16 mouse cellular contexts compared by ENCODE assay signal in genomic region chr1:117354624-117355023, GRCm38 (mm10).
A peak's percentile ranks its signal among the peaks of the same experiment; 100 is the strongest.
DNase-seq lines count a peak whose midpoint lies in the region.
"Had no signal": no experiment of that assay in that cellular context is flagged by ENCODE, and none has a peak within 500 bp of the region (broad histone marks: within the 10 kb centered on the region; RNA-seq: fewer than 3 reads in every experiment).

No protein-coding gene starts in this region.

- peak; percentile 7 for DNase-seq in adrenal gland, postnatal 14 days
- no peak for DNase-seq in adrenal gland, postnatal 25 days
- DNase-seq in kidney, postnatal 25 days: peak; percentile 11 to 34
- no peak for DNase-seq in kidney, postnatal 14 days
- DNase-seq in NIH3T3 (ENCODE audit: low read depth): peak; percentile 2
- DNase-seq in thymus, postnatal 25 days: no peak
- DNase-seq in heart, postnatal 4 days: no peak
- DNase-seq: cerebellum, adult 18-20 months; cerebellum, postnatal 36 days; gastrocnemius, postnatal 10 days; heart, adult 11 months; heart, postnatal 14 days; liver, embryonic 13.5 days; lung, embryonic 14.5 days; lung, postnatal 36 days; right cerebral cortex, postnatal 25 days had no signal

Comparison
In these comparisons a context has a peak if more than half of its experiments do, and no peak if none do; other contexts are left out.
1. DNase-seq: peak in adrenal gland, postnatal 14 days (single experiment), kidney, postnatal 25 days (2 of 2) and NIH3T3 (single experiment); none in adrenal gland, postnatal 25 days (single experiment), kidney, postnatal 14 days (single experiment), thymus, postnatal 25 days (single experiment) and heart, postnatal 4 days (single experiment).